Mouse (Mus musculus): ENCODE results near the gene Klf15. TPM values are rescaled to one million over a fixed set of nuclear protein-coding genes. Genes with fewer than 3 reads are reported as not detected.

The Klf15 gene
- polyA plus RNA-seq, 1 experiment = 131 TPM

GRCm38 (mm10) chr6:90451512-90451911 is 10.9 kb upstream of the Klf15 start:
- DNase-seq = peak; percentile 47
- peak overlapping the region; percentile 79 for H3K27ac ChIP-seq (ENCODE audit: insufficient read depth, low read depth, low read length)
- peaks cover 12% of the 10 kb centered on the region; the same call in 1 of the 2 replicates for H3K4me1 ChIP-seq (ENCODE audit: control insufficient read depth, insufficient read depth, low read length)
- 49% methylated on average over 5 of the region's 5 CpGs for WGBS
- H3K27me3 ChIP-seq (replicated peaks; ENCODE audit: control insufficient read depth, insufficient read depth, low read length) = no peaks in the 10 kb centered on the region
- TF ChIP-seq CTCF (conservative IDR thresholded peaks at IDR 0.05; ENCODE audit: insufficient read depth, insufficient read length, low read depth, low read length) (no peak), POLR2A (IDR thresholded peaks at IDR 0.05; ENCODE audit: low read depth, low read length) (no peak)
- no peak overlapping the region for H3K4me3 ChIP-seq (ENCODE audit: insufficient read depth, low read depth, low read length)
- H3K36me3 ChIP-seq (ENCODE audit: control insufficient read depth, insufficient read depth, low read length) = no peaks in the 10 kb centered on the region

- H3K4me3 ChIP-seq (ENCODE audit: insufficient read depth, low read depth, low read length) = no peak overlapping the region
- H3K27me3 ChIP-seq (replicated peaks; ENCODE audit: control insufficient read depth, insufficient read depth, low read length) = no peaks in the 10 kb centered on the region
- H3K36me3 ChIP-seq (ENCODE audit: control insufficient read depth, insufficient read depth, low read length) = no peaks in the 10 kb centered on the region
- TF ChIP-seq POLR2A (IDR thresholded peaks at IDR 0.05; ENCODE audit: low read depth, low read length) (no peak), CTCF (conservative IDR thresholded peaks at IDR 0.05; ENCODE audit: insufficient read depth, insufficient read length, low read depth, low read length) (no peak)
- DNase-seq = no peak
- no peak overlapping the region for H3K27ac ChIP-seq (ENCODE audit: insufficient read depth, low read depth, low read length)
- H3K4me1 ChIP-seq (ENCODE audit: control insufficient read depth, insufficient read depth, low read length) = peaks cover 15% of the 10 kb centered on the region; the same call in 1 of the 2 replicates
These were observed 9.8 kb upstream of the Klf15 start for GRCm38 (mm10) chr6:90452603-90453002.

- TF ChIP-seq POLR2A (IDR thresholded peaks at IDR 0.05; ENCODE audit: low read depth, low read length) = no peak
- TF ChIP-seq CTCF (conservative IDR thresholded peaks at IDR 0.05; ENCODE audit: insufficient read depth, insufficient read length, low read depth, low read length) = no peak
- no peak overlapping the region for H3K27ac ChIP-seq (ENCODE audit: insufficient read depth, low read depth, low read length)
- H3K4me1 ChIP-seq (ENCODE audit: control insufficient read depth, insufficient read depth, low read length) = peaks cover 15% of the 10 kb centered on the region; the same call in 1 of the 2 replicates
- 84% methylated on average over 5 of the region's 5 CpGs for WGBS
- H3K36me3 ChIP-seq (ENCODE audit: control insufficient read depth, insufficient read depth, low read length) = no peaks in the 10 kb centered on the region
- H3K4me3 ChIP-seq (ENCODE audit: insufficient read depth, low read depth, low read length) = no peak overlapping the region
- no peak for DNase-seq
- no peaks in the 10 kb centered on the region for H3K27me3 ChIP-seq (replicated peaks; ENCODE audit: control insufficient read depth, insufficient read depth, low read length)
These were observed 8.6 kb upstream of the Klf15 start for GRCm38 (mm10) chr6:90453751-90454150.

GRCm38 (mm10) chr6:90457421-90457820 is 5.0 kb upstream of the Klf15 start:
- peak; percentile 45 for DNase-seq
- Histone ChIP-seq H3K27me3 (replicated peaks; ENCODE audit: control insufficient read depth, insufficient read depth, low read length) (no peaks in the 10 kb centered on the region), H3K27ac (ENCODE audit: insufficient read depth, low read depth, low read length) (no peak overlapping the region), H3K4me3 (ENCODE audit: insufficient read depth, low read depth, low read length) (no peak overlapping the region), H3K36me3 (ENCODE audit: control insufficient read depth, insufficient read depth, low read length) (no peaks in the 10 kb centered on the region), H3K4me1 (ENCODE audit: control insufficient read depth, insufficient read depth, low read length) (peaks cover 9% of the 10 kb centered on the region; the same call in 1 of the 2 replicates)
- TF ChIP-seq POLR2A (IDR thresholded peaks at IDR 0.05; ENCODE audit: low read depth, low read length) (no peak), CTCF (conservative IDR thresholded peaks at IDR 0.05; ENCODE audit: insufficient read depth, insufficient read length, low read depth, low read length) (no peak)
- WGBS = 55% methylated on average over 2 of the region's 2 CpGs

- Histone ChIP-seq H3K27me3 (replicated peaks; ENCODE audit: control insufficient read depth, insufficient read depth, low read length) (no peaks in the 10 kb centered on the region), H3K36me3 (ENCODE audit: control insufficient read depth, insufficient read depth, low read length) (no peaks in the 10 kb centered on the region), H3K4me1 (ENCODE audit: control insufficient read depth, insufficient read depth, low read length) (peaks cover 31% of the 10 kb centered on the region), H3K4me3 (ENCODE audit: insufficient read depth, low read depth, low read length) (no peak overlapping the region; the same call in 1 of the 2 replicates), H3K27ac (ENCODE audit: insufficient read depth, low read depth, low read length) (no peak overlapping the region)
- peak; percentile 59 for DNase-seq
- 42% methylated on average over 2 of the region's 2 CpGs for WGBS
- no peak for TF ChIP-seq CTCF (conservative IDR thresholded peaks at IDR 0.05; ENCODE audit: insufficient read depth, insufficient read length, low read depth, low read length)
- TF ChIP-seq POLR2A (IDR thresholded peaks at IDR 0.05; ENCODE audit: low read depth, low read length) = no peak
These were observed 1.2 kb upstream of the Klf15 start for GRCm38 (mm10) chr6:90461181-90461580.

GRCm38 (mm10) chr6:90461771-90462170 is 605 bp upstream of the Klf15 start:
- peak; percentile 51 for DNase-seq
- H3K4me1 ChIP-seq (ENCODE audit: control insufficient read depth, insufficient read depth, low read length) = peaks cover 37% of the 10 kb centered on the region
- TF ChIP-seq CTCF (conservative IDR thresholded peaks at IDR 0.05; ENCODE audit: insufficient read depth, insufficient read length, low read depth, low read length) = no peak
- no peak for TF ChIP-seq POLR2A (IDR thresholded peaks at IDR 0.05; ENCODE audit: low read depth, low read length)
- 43% methylated on average over 12 of the region's 12 CpGs for WGBS
- H3K4me3 ChIP-seq (ENCODE audit: insufficient read depth, low read depth, low read length) = peak overlapping the region; percentile 89; the same call in 1 of the 2 replicates
- H3K27me3 ChIP-seq (replicated peaks; ENCODE audit: control insufficient read depth, insufficient read depth, low read length) = no peaks in the 10 kb centered on the region
- H3K27ac ChIP-seq (ENCODE audit: insufficient read depth, low read depth, low read length) = peak overlapping the region; percentile 30
- peaks cover under 1% of the 10 kb centered on the region; the same call in 1 of the 2 replicates for H3K36me3 ChIP-seq (ENCODE audit: control insufficient read depth, insufficient read depth, low read length)

- TF ChIP-seq CTCF (conservative IDR thresholded peaks at IDR 0.05; ENCODE audit: insufficient read depth, insufficient read length, low read depth, low read length) (no peak), POLR2A (IDR thresholded peaks at IDR 0.05; ENCODE audit: low read depth, low read length) (peak; percentile 14)
- H3K27me3 ChIP-seq (replicated peaks; ENCODE audit: control insufficient read depth, insufficient read depth, low read length) = no peaks in the 10 kb centered on the region
- peak; percentile 44 for DNase-seq
- 1% methylated on average over 38 of the region's 38 CpGs for WGBS
- H3K27ac ChIP-seq (ENCODE audit: insufficient read depth, low read depth, low read length) = peak overlapping the region; percentile 96
- H3K4me1 ChIP-seq (ENCODE audit: control insufficient read depth, insufficient read depth, low read length) = peaks cover 42% of the 10 kb centered on the region
- peaks cover 1% of the 10 kb centered on the region; the same call in 1 of the 2 replicates for H3K36me3 ChIP-seq (ENCODE audit: control insufficient read depth, insufficient read depth, low read length)
- peak overlapping the region; percentile 89 for H3K4me3 ChIP-seq (ENCODE audit: insufficient read depth, low read depth, low read length)
These were observed 458 bp downstream of the Klf15 start for GRCm38 (mm10) chr6:90462841-90463227.

Data from kidney, adult 2 months (tissue).